Mouse (Mus musculus): Measurements from ENCODE around the gene St3gal3. TPM values are rescaled to one million over a fixed set of nuclear protein-coding genes. Genes with fewer than 3 reads are reported as not detected.

The St3gal3 gene
- polyA plus RNA-seq, 1 experiment = 8.9 TPM

DNA sequence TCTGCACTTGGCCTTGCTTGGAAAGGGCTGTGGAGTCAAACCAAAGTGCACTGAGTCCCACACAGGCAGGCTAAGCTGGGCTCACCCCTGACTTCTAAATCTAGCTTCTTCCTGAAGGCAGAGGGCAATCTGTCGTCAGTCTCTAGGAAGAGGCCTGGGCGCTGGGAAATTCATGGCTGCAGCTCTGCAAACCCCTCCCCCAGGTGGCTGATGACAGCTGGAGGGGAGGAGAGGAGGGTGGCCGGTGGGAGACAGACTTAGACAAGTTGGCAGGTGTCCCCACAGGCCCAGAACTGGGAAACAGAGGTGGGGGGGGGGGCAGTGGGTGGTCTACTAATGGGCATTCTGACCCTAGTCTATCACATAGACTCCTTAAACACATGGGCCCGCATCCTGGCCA, 177.2 kb downstream of the St3gal3 start:
- Histone ChIP-seq H3K36me3 (ENCODE audit: control insufficient read depth, insufficient read depth, low read length) (peaks cover 1% of the 10 kb centered on the region), H3K4me3 (ENCODE audit: extremely low read depth, insufficient read depth, insufficient read length) (no peak overlapping the region), H3K4me1 (ENCODE audit: control insufficient read depth, insufficient read depth, insufficient read length) (no peaks in the 10 kb centered on the region), H3K27me3 (ENCODE audit: control insufficient read depth, insufficient read depth, low read length) (no peaks in the 10 kb centered on the region), H3K27ac (ENCODE audit: insufficient read depth, low read length) (no peak overlapping the region)
- DNase-seq (ENCODE audit: low read depth in 1 of 2, low spot score in 2 of 2) = no peak
- WGBS = 88% methylated on average over 4 of the region's 4 CpGs
- TF ChIP-seq CTCF (IDR thresholded peaks at IDR 0.05; ENCODE audit: extremely low read depth, insufficient read depth, insufficient read length, insufficient replicate concordance) (no peak), POLR2A (IDR thresholded peaks at IDR 0.05; ENCODE audit: low read depth, low read length) (no peak)

- DNase-seq (ENCODE audit: low read depth in 1 of 2, low spot score in 2 of 2) = no peak
- 89% methylated on average over 7 of the region's 7 CpGs for WGBS
- Histone ChIP-seq H3K36me3 (ENCODE audit: control insufficient read depth, insufficient read depth, low read length) (no peaks in the 10 kb centered on the region), H3K4me1 (ENCODE audit: control insufficient read depth, insufficient read depth, insufficient read length) (no peaks in the 10 kb centered on the region), H3K27me3 (ENCODE audit: control insufficient read depth, insufficient read depth, low read length) (no peaks in the 10 kb centered on the region), H3K27ac (ENCODE audit: insufficient read depth, low read length) (no peak overlapping the region), H3K4me3 (ENCODE audit: extremely low read depth, insufficient read depth, insufficient read length) (no peak overlapping the region)
- TF ChIP-seq POLR2A (IDR thresholded peaks at IDR 0.05; ENCODE audit: low read depth, low read length) (no peak), CTCF (IDR thresholded peaks at IDR 0.05; ENCODE audit: extremely low read depth, insufficient read depth, insufficient read length, insufficient replicate concordance) (no peak)
Measured at GRCm38 (mm10) chr4:117947493-117947892, 187.2 kb downstream of the St3gal3 start.

DNA sequence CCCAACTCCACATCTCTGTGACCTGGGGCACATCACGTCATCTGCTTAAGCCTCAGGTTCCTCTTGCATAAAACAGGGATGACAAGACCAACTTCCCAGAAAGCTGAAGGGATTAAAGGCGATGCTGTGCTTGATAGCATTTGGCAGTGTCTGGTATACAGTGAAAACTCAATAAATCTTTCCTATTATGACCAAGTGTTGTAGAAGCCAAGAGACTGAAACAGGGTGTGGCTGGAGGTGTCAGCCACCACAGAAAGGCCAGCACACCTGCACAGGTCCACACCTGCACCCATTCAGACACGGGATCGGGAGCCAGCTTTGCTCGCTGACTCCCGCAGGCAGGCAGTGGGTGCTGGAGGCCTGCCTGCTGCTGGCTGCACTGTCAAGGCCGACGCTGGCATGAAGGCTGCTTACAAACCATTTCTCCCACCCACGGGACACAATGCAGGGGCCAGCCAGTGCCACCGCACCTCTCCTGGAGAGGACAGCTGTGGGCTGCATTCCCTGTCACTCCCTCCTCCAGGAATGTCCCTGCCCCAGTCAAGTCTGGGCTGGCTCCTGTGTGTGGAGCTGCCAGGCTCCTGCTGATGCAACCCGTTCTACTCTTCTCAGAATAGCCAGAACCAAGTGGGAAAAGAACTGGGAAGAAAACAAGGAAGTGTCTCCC, 187.9 kb downstream of the St3gal3 start:
- Histone ChIP-seq H3K36me3 (ENCODE audit: control insufficient read depth, insufficient read depth, low read length) (no peaks in the 10 kb centered on the region), H3K4me1 (ENCODE audit: control insufficient read depth, insufficient read depth, insufficient read length) (no peaks in the 10 kb centered on the region), H3K27me3 (ENCODE audit: control insufficient read depth, insufficient read depth, low read length) (no peaks in the 10 kb centered on the region), H3K27ac (ENCODE audit: insufficient read depth, low read length) (no peak overlapping the region), H3K4me3 (ENCODE audit: extremely low read depth, insufficient read depth, insufficient read length) (no peak overlapping the region)
- no peak for TF ChIP-seq CTCF (IDR thresholded peaks at IDR 0.05; ENCODE audit: extremely low read depth, insufficient read depth, insufficient read length, insufficient replicate concordance)
- no peak for TF ChIP-seq POLR2A (IDR thresholded peaks at IDR 0.05; ENCODE audit: low read depth, low read length)
- no peak for DNase-seq (ENCODE audit: low read depth in 1 of 2, low spot score in 2 of 2)
- 92% methylated on average over 11 of the region's 11 CpGs for WGBS

DNA sequence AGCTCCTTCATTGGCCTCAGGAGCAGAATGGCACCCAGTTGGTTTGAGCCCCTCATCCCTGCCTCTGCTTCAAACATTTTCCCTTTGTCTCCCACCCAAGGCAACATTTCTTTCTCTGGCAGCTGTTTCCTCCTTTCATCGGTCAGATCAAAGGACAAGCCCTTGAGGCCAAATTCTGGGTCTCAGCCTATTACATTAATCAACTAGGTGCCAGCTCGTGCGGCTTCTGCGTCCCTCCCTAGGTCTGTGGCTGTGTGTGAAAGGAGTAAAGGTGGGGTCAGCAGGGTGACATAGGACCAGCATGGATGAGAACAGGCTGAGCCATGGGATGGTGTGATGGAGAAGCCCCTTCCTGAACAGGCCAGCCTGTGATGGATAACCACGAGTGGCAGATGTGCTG, 191.4 kb downstream of the St3gal3 start:
- DNase-seq (ENCODE audit: low read depth in 1 of 2, low spot score in 2 of 2) = no peak
- Histone ChIP-seq H3K4me1 (ENCODE audit: control insufficient read depth, insufficient read depth, insufficient read length) (no peaks in the 10 kb centered on the region), H3K36me3 (ENCODE audit: control insufficient read depth, insufficient read depth, low read length) (0 out of 2 replicates have a peak, but pooled peaks cover 1% of the 10 kb centered on the region), H3K27me3 (ENCODE audit: control insufficient read depth, insufficient read depth, low read length) (no peaks in the 10 kb centered on the region), H3K27ac (ENCODE audit: insufficient read depth, low read length) (no peak overlapping the region), H3K4me3 (ENCODE audit: extremely low read depth, insufficient read depth, insufficient read length) (no peak overlapping the region)
- TF ChIP-seq CTCF (IDR thresholded peaks at IDR 0.05; ENCODE audit: extremely low read depth, insufficient read depth, insufficient read length, insufficient replicate concordance) = no peak
- TF ChIP-seq POLR2A (IDR thresholded peaks at IDR 0.05; ENCODE audit: low read depth, low read length) = no peak
- 89% methylated on average over 5 of the region's 5 CpGs for WGBS

- H3K27ac ChIP-seq (ENCODE audit: insufficient read depth, low read length) = no peak overlapping the region
- peaks cover 3% of the 10 kb centered on the region; the same call in 1 of the 2 replicates for H3K36me3 ChIP-seq (ENCODE audit: control insufficient read depth, insufficient read depth, low read length)
- 98% methylated on average over 5 of the region's 5 CpGs for WGBS
- no peaks in the 10 kb centered on the region for H3K27me3 ChIP-seq (ENCODE audit: control insufficient read depth, insufficient read depth, low read length)
- no peak for DNase-seq (ENCODE audit: low read depth in 1 of 2, low spot score in 2 of 2)
- no peak overlapping the region for H3K4me3 ChIP-seq (ENCODE audit: extremely low read depth, insufficient read depth, insufficient read length)
- TF ChIP-seq CTCF (IDR thresholded peaks at IDR 0.05; ENCODE audit: extremely low read depth, insufficient read depth, insufficient read length, insufficient replicate concordance) (no peak), POLR2A (IDR thresholded peaks at IDR 0.05; ENCODE audit: low read depth, low read length) (no peak)
- no peaks in the 10 kb centered on the region for H3K4me1 ChIP-seq (ENCODE audit: control insufficient read depth, insufficient read depth, insufficient read length)
Measured at GRCm38 (mm10) chr4:117936964-117937363, 197.8 kb downstream of the St3gal3 start.

GRCm38 (mm10) chr4:117934081-117934480, 200.6 kb downstream of the St3gal3 start:
- 84% methylated on average over 4 of the region's 4 CpGs for WGBS
- TF ChIP-seq CTCF (IDR thresholded peaks at IDR 0.05; ENCODE audit: extremely low read depth, insufficient read depth, insufficient read length, insufficient replicate concordance) (no peak), POLR2A (IDR thresholded peaks at IDR 0.05; ENCODE audit: low read depth, low read length) (no peak)
- peaks cover 4% of the 10 kb centered on the region; the same call in 1 of the 2 replicates for H3K4me1 ChIP-seq (ENCODE audit: control insufficient read depth, insufficient read depth, insufficient read length)
- H3K27ac ChIP-seq (ENCODE audit: insufficient read depth, low read length) = no peak overlapping the region
- peaks cover 2% of the 10 kb centered on the region; the same call in 1 of the 2 replicates for H3K36me3 ChIP-seq (ENCODE audit: control insufficient read depth, insufficient read depth, low read length)
- DNase-seq (ENCODE audit: low read depth in 1 of 2, low spot score in 2 of 2) = no peak
- H3K4me3 ChIP-seq (ENCODE audit: extremely low read depth, insufficient read depth, insufficient read length) = no peak overlapping the region
- peaks cover 8% of the 10 kb centered on the region for H3K27me3 ChIP-seq (ENCODE audit: control insufficient read depth, insufficient read depth, low read length)

- H3K4me3 ChIP-seq (ENCODE audit: extremely low read depth, insufficient read depth, insufficient read length) = no peak overlapping the region
- peaks cover 12% of the 10 kb centered on the region for H3K27me3 ChIP-seq (ENCODE audit: control insufficient read depth, insufficient read depth, low read length)
- no peak for DNase-seq (ENCODE audit: low read depth in 1 of 2, low spot score in 2 of 2)
- 95% methylated on average over 5 of the region's 5 CpGs for WGBS
- TF ChIP-seq POLR2A (IDR thresholded peaks at IDR 0.05; ENCODE audit: low read depth, low read length) (no peak), CTCF (IDR thresholded peaks at IDR 0.05; ENCODE audit: extremely low read depth, insufficient read depth, insufficient read length, insufficient replicate concordance) (no peak)
- H3K36me3 ChIP-seq (ENCODE audit: control insufficient read depth, insufficient read depth, low read length) = peaks cover 2% of the 10 kb centered on the region; the same call in 1 of the 2 replicates
- no peak overlapping the region for H3K27ac ChIP-seq (ENCODE audit: insufficient read depth, low read length)
- H3K4me1 ChIP-seq (ENCODE audit: control insufficient read depth, insufficient read depth, insufficient read length) = peaks cover 5% of the 10 kb centered on the region; the same call in 1 of the 2 replicates
Measured at GRCm38 (mm10) chr4:117933248-117933647, 201.5 kb downstream of the St3gal3 start.
